Mouse (Mus musculus): ENCODE measurements around the gene Faim2.

DNA sequence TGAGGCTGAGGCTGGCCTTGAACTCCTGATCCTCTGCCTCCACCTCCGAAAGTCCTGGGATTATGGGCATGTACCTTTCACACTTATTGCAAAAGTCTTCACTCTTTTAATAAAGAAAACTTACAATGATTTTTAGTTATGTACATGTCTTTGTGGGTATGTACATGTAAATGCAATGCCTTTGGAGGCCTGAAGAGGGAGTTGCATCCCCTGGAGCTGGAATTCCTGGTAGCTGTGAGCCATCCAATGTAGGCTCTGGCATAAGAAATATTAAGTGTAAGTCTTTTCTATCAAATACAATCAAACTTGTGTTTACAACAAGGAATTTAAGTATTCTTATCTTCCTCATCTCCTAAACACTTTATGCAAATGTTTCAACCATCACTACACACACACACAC, 31.0 kb upstream of the Faim2 start:
- TF ChIP-seq GATA1 (IDR thresholded peaks at IDR 0.05; ENCODE audit: borderline replicate concordance, low read length) (no peak), FLI1 (IDR thresholded peaks at IDR 0.05; ENCODE audit: low read length) (no peak)
